Mouse (Mus musculus): ENCODE measurements around the gene Rhbdl3.

The Rhbdl3 gene

GRCm38 (mm10) chr11:80300551-80301315, at the start of gene Rhbdl3:
Rhbdl3 (plus strand) TSS chr11:80300912.
- peak; percentile 28 to 71 for DNase-seq

GRCm38 (mm10) chr11:80264137-80264536, 36.6 kb upstream of the Rhbdl3 start:
- no peak for DNase-seq

- DNase-seq: no peak
These were observed 29.6 kb upstream of the Rhbdl3 start for GRCm38 (mm10) chr11:80271096-80271495.

- no peak for DNase-seq
These were observed 25.7 kb upstream of the Rhbdl3 start for GRCm38 (mm10) chr11:80275011-80275410.

- no peak for DNase-seq
These were observed 22.7 kb upstream of the Rhbdl3 start for GRCm38 (mm10) chr11:80278054-80278453.

GRCm38 (mm10) chr11:80283786-80284185, 16.9 kb upstream of the Rhbdl3 start:
- peak in 1 of 2 experiments; percentile 10 for DNase-seq

GRCm38 (mm10) chr11:80284641-80285040, 16.1 kb upstream of the Rhbdl3 start:
- no peak for DNase-seq

- DNase-seq: peak; percentile 64 to 81
These were observed 13.6 kb upstream of the Rhbdl3 start for GRCm38 (mm10) chr11:80287150-80287549.

GRCm38 (mm10) chr11:80289701-80290445, 10.8 kb upstream of the Rhbdl3 start:
- DNase-seq: peak; percentile 50 to 71

- no peak for DNase-seq
These were observed 9.7 kb upstream of the Rhbdl3 start for GRCm38 (mm10) chr11:80291004-80291403.

GRCm38 (mm10) chr11:80292463-80292862, 8.2 kb upstream of the Rhbdl3 start:
- no peak for DNase-seq

- DNase-seq: no peak
These were observed 5.6 kb upstream of the Rhbdl3 start for GRCm38 (mm10) chr11:80295066-80295465.

- DNase-seq: peak in 1 of 2 experiments; percentile 11
These were observed 4.9 kb upstream of the Rhbdl3 start for GRCm38 (mm10) chr11:80295785-80296184.

- no peak for DNase-seq
These were observed 1.0 kb upstream of the Rhbdl3 start for GRCm38 (mm10) chr11:80299513-80300235.

GRCm38 (mm10) chr11:80301316-80302045, 769 bp downstream of the Rhbdl3 start:
- peak; percentile 17 to 59 for DNase-seq

- DNase-seq: peak in 1 of 2 experiments; percentile 25
These were observed 1.3 kb downstream of the Rhbdl3 start for GRCm38 (mm10) chr11:80302046-80302390.

GRCm38 (mm10) chr11:80302536-80302935, 1.8 kb downstream of the Rhbdl3 start:
- DNase-seq: peak; percentile 80 to 85

GRCm38 (mm10) chr11:80303746-80304145, 3.0 kb downstream of the Rhbdl3 start:
- peak in 1 of 2 experiments; percentile 22 for DNase-seq

GRCm38 (mm10) chr11:80304846-80305245, 4.1 kb downstream of the Rhbdl3 start:
- DNase-seq: no peak

GRCm38 (mm10) chr11:80308537-80308936, 7.8 kb downstream of the Rhbdl3 start:
- no peak for DNase-seq

- DNase-seq: no peak
These were observed 10.6 kb downstream of the Rhbdl3 start for GRCm38 (mm10) chr11:80311271-80311670.

GRCm38 (mm10) chr11:80312049-80312448, 11.3 kb downstream of the Rhbdl3 start:
- no peak for DNase-seq

GRCm38 (mm10) chr11:80312565-80312964, 11.9 kb downstream of the Rhbdl3 start:
- DNase-seq: peak in 1 of 2 experiments; percentile 35

All from kidney, postnatal 36 days (tissue).